Mouse (Mus musculus) midbrain, embryonic 13.5 days (tissue): Measurements from ENCODE around the gene Ccdc126. TPM values are rescaled to one million over a fixed set of nuclear protein-coding genes. Genes with fewer than 3 reads are reported as not detected.

ENCODE experiments used
- ATAC-seq: fragments of 200-750 bp; cut with Nextera tagmentation; 2 replicates; pipeline ENCODE4 v1.8.0; 2017; ENCODE audit warnings: mild to moderate bottlenecking, moderate TSS enrichment, moderate library complexity
- H3K27ac ChIP-seq: fragments of 300-500 bp; sonication (generic); 2 replicates; pipeline ENCODE4 v1.5.1; 2015; ENCODE audit warnings: inconsistent platforms, mild to moderate bottlenecking, moderate library complexity
- H3K27me3 ChIP-seq: fragments of 300-500 bp; sonication (generic); 2 replicates; pipeline ENCODE4 v1.6.1; 2015; ENCODE audit warnings: mild to moderate bottlenecking, inconsistent platforms
- H3K36me3 ChIP-seq: fragments of 300-500 bp; sonication (generic); 2 replicates; pipeline ENCODE4 v1.6.1; 2015; ENCODE audit warnings: mild to moderate bottlenecking, inconsistent platforms
- H3K4me1 ChIP-seq: fragments of 300-500 bp; sonication (generic); replicated peaks from 2 replicates; pipeline ENCODE4 v1.6.1; 2015; ENCODE audit warnings: inconsistent platforms
- H3K4me2 ChIP-seq: fragments of 300-500 bp; sonication (generic); replicated peaks from 2 replicates; pipeline ENCODE4 v1.6.1; 2015; ENCODE audit warnings: moderate library complexity, mild to moderate bottlenecking, inconsistent platforms
- H3K4me3 ChIP-seq: fragments of 300-500 bp; sonication (generic); replicated peaks from 2 replicates; pipeline ENCODE4 v1.5.1; 2015; ENCODE audit warnings: mild to moderate bottlenecking, inconsistent platforms
- H3K9ac ChIP-seq: fragments of 300-500 bp; sonication (generic); replicated peaks from 2 replicates; pipeline ENCODE4 v1.6.1; 2015; ENCODE audit warnings: mild to moderate bottlenecking, inconsistent platforms
- H3K9me3 ChIP-seq: fragments of 300-500 bp; sonication (generic); 2 replicates; pipeline ENCODE4 v1.6.1; 2016; ENCODE audit warnings: mild to moderate bottlenecking, inconsistent platforms
- WGBS: fragments of 180-500 bp; shearing (Covaris S2); methylation state at CpG from one replicate; pipeline ENCODE4 v1.1.7; 2015; 5-methylcytosine and 5-hydroxymethylcytosine counted together
- polyA plus RNA-seq: library from polyadenylated mRNA; unstranded; fragments of >200 nt; fragmentation: Nextera tagmentation; extraction: Ambion mirVana; gene quantifications from 2 replicates; pipeline ENCODE4 v1.2.1, GENCODE M21; 2015

Ccdc126 gene
- polyA plus RNA-seq, 1 experiment from 2014 or later: 7.3 TPM

GRCm38 (mm10) chr6:49321341-49321740, 2.3 kb downstream of the Ccdc126 start:
- no peak overlapping the region for H3K4me2 ChIP-seq

GRCm38 (mm10) chr6:49322056-49322455, 3.0 kb downstream of the Ccdc126 start:
- Histone ChIP-seq H3K27ac (no peak overlapping the region), H3K4me1 (peaks cover 10% of the 10 kb centered on the region), H3K4me2 (no peak overlapping the region), H3K27me3 (no peaks in the 10 kb centered on the region), H3K36me3 (no peaks in the 10 kb centered on the region), H3K9ac (no peak overlapping the region), H3K9me3 (no peaks in the 10 kb centered on the region), H3K4me3 (no peak overlapping the region)
- no peak for ATAC-seq

More at GRCm38 (mm10) chr6:49321341-49321740, 2.3 kb downstream of the Ccdc126 start:
- Histone ChIP-seq H3K9ac (no peak overlapping the region; the same call in 1 of the 2 replicates), H3K27ac (no peak overlapping the region), H3K36me3 (no peaks in the 10 kb centered on the region), H3K4me3 (no peak overlapping the region), H3K9me3 (no peaks in the 10 kb centered on the region), H3K27me3 (no peaks in the 10 kb centered on the region), H3K4me1 (peaks cover 10% of the 10 kb centered on the region)
- 85% methylated on average over 3 of the region's 3 CpGs for WGBS
- no peak for ATAC-seq

DNA sequence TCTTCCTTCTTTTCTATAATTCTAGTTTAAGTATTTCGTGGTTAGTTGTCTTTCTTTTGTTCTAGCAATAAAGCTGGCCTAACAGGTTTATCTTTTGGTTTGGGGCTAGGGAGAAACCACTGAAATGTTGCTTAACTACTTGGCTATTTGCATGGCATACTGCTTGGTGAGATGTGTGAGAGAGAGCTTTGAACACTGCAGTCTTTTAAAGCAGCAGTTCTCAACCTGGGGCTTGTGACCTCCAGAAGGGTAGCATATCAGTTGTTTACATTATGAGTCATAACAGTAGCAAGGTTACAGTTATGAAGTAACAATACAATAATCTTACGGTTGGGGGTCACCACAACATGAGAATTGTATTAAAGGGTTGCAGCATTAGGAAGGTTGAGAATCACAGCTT, 3.9 kb downstream of the Ccdc126 start:
- ATAC-seq: no peak
- 63% methylated on average over 2 of the region's 2 CpGs for WGBS
- Histone ChIP-seq H3K27me3 (no peaks in the 10 kb centered on the region), H3K9ac (no peak overlapping the region), H3K27ac (no peak overlapping the region), H3K9me3 (no peaks in the 10 kb centered on the region), H3K36me3 (no peaks in the 10 kb centered on the region), H3K4me2 (no peak overlapping the region), H3K4me3 (no peak overlapping the region), H3K4me1 (peaks cover 10% of the 10 kb centered on the region)

GRCm38 (mm10) chr6:49324528-49324927, 5.5 kb downstream of the Ccdc126 start:
- Histone ChIP-seq H3K4me1 (peaks cover 10% of the 10 kb centered on the region), H3K4me3 (no peak overlapping the region), H3K27me3 (no peaks in the 10 kb centered on the region), H3K9ac (no peak overlapping the region), H3K4me2 (no peak overlapping the region), H3K27ac (no peak overlapping the region), H3K36me3 (no peaks in the 10 kb centered on the region), H3K9me3 (no peaks in the 10 kb centered on the region)
- peak; percentile 41; the same call in 1 of the 2 replicates for ATAC-seq
- 43% methylated on average over 2 of the region's 2 CpGs for WGBS

DNA sequence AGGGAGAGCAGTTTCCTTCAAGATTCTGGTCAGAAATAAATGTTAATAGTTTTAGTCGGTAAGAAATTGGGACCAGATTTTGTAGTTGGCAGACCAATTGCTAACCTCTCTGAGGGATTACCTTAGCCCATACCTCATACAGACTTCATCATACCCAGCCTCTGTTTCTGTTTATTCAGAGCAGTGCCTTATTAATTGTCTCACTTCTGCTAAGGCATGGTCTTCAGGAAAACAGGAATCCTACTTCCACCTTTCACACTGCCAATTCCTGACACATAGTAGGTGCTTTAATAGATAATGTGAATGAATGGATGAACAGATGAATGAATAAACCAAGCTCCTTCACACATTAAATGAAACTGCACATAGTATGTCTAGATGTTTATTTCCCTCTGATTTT, 6.2 kb downstream of the Ccdc126 start:
- Histone ChIP-seq H3K9ac (no peak overlapping the region), H3K27me3 (no peaks in the 10 kb centered on the region), H3K9me3 (no peaks in the 10 kb centered on the region), H3K4me3 (no peak overlapping the region), H3K36me3 (no peaks in the 10 kb centered on the region), H3K4me2 (no peak overlapping the region), H3K4me1 (peaks cover 3% of the 10 kb centered on the region), H3K27ac (no peak overlapping the region)
- ATAC-seq: no peak
- 100% methylated on average over 1 of the region's 1 CpGs for WGBS

DNA sequence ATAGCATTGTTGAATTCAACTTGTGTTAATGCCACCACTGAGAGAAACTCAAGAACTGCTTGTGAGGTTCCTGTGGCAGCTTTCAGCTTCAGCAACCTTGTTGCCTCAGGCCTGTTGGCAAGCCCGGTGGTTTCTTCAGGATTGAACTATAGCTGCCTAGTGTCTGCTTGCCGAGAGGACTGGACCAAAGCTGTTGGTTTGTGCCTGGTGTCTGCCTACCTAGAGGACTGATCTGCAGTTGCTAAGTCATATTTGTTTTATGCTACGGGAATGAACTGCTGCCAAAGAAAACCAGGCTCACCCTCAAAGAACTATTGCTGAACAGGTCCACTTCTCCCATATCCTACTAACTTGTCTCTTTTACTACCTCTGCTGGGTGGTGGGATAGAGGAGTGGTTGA, 7.8 kb downstream of the Ccdc126 start:
- no peak for ATAC-seq
- WGBS: 86% methylated on average over 3 of the region's 3 CpGs
- H3K27ac ChIP-seq: no peak overlapping the region

GRCm38 (mm10) chr6:49331369-49332059, 12.4 kb downstream of the Ccdc126 start:
- peaks cover 7% of the 10 kb centered on the region; the same call in 1 of the 2 replicates for H3K4me1 ChIP-seq
- no peaks in the 10 kb centered on the region for H3K27me3 ChIP-seq
- no peak overlapping the region for H3K4me3 ChIP-seq
- H3K36me3 ChIP-seq: peaks cover 5% of the 10 kb centered on the region; the same call in 1 of the 2 replicates
- no peak overlapping the region for H3K4me2 ChIP-seq
- no peak overlapping the region for H3K27ac ChIP-seq
- ATAC-seq: no peak
- no peaks in the 10 kb centered on the region for H3K9me3 ChIP-seq
- no peak overlapping the region for H3K9ac ChIP-seq
- WGBS: 70% methylated on average over 5 of the region's 5 CpGs

More for the DNA sequence above, 7.8 kb downstream of the Ccdc126 start:
- no peak overlapping the region for H3K4me3 ChIP-seq
- no peak overlapping the region for H3K4me2 ChIP-seq
- H3K9me3 ChIP-seq: no peaks in the 10 kb centered on the region
- no peak overlapping the region for H3K9ac ChIP-seq
- no peaks in the 10 kb centered on the region for H3K36me3 ChIP-seq
- H3K27me3 ChIP-seq: no peaks in the 10 kb centered on the region
- H3K4me1 ChIP-seq: 0 out of 2 replicates have a peak, but pooled peaks cover 7% of the 10 kb centered on the region

GRCm38 (mm10) chr6:49332060-49332370, 12.9 kb downstream of the Ccdc126 start:
- H3K27me3 ChIP-seq: no peaks in the 10 kb centered on the region
- H3K4me1 ChIP-seq: peaks cover 7% of the 10 kb centered on the region; the same call in 1 of the 2 replicates
- ATAC-seq: no peak
- no peaks in the 10 kb centered on the region for H3K9me3 ChIP-seq
- H3K36me3 ChIP-seq: peaks cover 5% of the 10 kb centered on the region; the same call in 1 of the 2 replicates
- 0 out of 2 replicates have a peak overlapping the region, but pooled peaks have one; percentile 20 for H3K4me2 ChIP-seq
- H3K9ac ChIP-seq: no peak overlapping the region
- H3K4me3 ChIP-seq: no peak overlapping the region
- 65% methylated on average over 13 of the region's 13 CpGs for WGBS
- H3K27ac ChIP-seq: no peak overlapping the region

DNA sequence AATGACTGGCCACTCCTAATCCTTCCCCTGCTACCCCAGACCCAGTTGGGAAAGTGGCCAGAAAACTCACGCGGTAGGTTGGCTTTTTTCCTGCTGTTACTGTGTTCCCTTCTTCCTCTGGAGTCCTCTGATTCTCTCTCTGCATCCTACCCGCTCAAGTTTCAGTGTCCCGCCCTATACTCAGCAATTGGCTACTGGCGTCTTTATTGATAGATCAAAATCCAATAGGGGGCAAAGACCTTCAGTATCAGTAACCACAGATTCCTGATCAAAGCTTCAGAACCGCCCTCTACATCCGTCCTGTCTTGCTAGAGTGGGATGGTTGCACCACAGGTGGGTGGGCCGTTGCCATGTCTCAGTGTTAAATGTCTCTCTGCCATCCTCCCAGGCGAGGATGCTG, 19.5 kb downstream of the Ccdc126 start:
- H3K9me3 ChIP-seq: no peaks in the 10 kb centered on the region
- no peak overlapping the region for H3K4me3 ChIP-seq
- H3K9ac ChIP-seq: no peak overlapping the region
- H3K36me3 ChIP-seq: peaks cover 5% of the 10 kb centered on the region; the same call in 1 of the 2 replicates
- ATAC-seq: no peak
- no peaks in the 10 kb centered on the region for H3K4me1 ChIP-seq
- no peak overlapping the region for H3K27ac ChIP-seq
- no peak overlapping the region for H3K4me2 ChIP-seq
- H3K27me3 ChIP-seq: no peaks in the 10 kb centered on the region
- 14% methylated on average over 9 of the region's 9 CpGs for WGBS

GRCm38 (mm10) chr6:49339145-49339544, 20.1 kb downstream of the Ccdc126 start:
- Histone ChIP-seq H3K4me3 (no peak overlapping the region), H3K27me3 (no peaks in the 10 kb centered on the region), H3K27ac (no peak overlapping the region), H3K36me3 (peaks cover 5% of the 10 kb centered on the region; the same call in 1 of the 2 replicates), H3K9me3 (no peaks in the 10 kb centered on the region), H3K9ac (no peak overlapping the region), H3K4me1 (no peaks in the 10 kb centered on the region), H3K4me2 (no peak overlapping the region)
- WGBS: 38% methylated on average over 6 of the region's 6 CpGs
- ATAC-seq: no peak

DNA sequence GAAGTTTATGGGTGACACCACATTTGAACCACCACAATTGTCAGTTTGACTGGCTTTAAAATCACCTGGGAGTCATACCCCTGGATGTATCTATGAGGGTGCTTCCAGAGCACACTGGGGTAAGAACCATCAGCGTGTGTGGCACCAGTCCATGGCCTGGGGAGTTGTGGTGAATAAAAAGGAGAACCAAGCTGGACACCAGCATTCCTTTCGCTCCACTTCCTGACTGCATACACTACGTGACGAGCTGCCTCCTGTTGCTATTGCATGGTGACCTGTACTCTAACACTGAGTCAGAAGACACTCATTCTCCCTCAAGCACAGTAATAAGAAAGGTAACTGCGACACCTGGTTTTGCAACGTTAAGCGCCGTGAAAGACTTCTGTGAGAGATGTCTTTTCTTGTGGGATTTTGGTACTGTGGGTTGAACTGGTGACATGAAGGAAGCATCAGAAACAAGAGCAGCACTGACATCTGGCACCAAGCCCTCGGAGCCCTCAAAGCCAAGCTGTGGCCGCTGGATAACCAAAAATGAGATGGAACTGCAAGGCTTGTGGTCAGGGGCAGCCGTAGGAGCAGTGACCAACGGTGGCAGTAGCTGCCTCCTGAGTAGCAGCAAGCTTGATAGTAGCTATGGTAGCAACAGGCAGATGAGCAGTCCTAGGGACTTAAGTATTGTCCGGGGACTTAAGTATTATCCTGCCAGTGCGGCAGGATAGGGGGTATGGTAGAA, 24.8 kb downstream of the Ccdc126 start:
- WGBS: 80% methylated on average over 14 of the region's 14 CpGs

DNA sequence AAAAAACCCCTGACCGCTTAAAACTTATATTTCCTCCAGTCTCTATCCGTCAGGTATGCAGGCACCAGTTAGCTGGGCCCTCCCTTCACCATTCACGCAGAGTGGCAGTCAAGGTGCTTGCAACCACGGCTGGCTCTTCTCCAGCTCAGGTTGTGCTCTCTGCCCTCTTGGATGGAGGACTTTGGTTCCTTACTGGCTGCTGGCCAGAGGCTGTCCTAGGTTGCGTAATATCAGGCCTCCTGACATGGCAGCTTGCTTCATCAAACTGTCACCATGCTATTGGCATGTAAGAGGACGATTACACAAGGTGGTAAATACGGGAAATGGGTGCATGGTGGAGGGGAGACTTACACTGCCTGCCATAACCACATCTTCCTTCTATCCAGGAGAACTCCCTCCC, 30.8 kb downstream of the Ccdc126 start:
- Histone ChIP-seq H3K4me2 (no peak overlapping the region), H3K27me3 (no peaks in the 10 kb centered on the region), H3K4me1 (no peaks in the 10 kb centered on the region), H3K9ac (no peak overlapping the region), H3K4me3 (no peak overlapping the region), H3K27ac (no peak overlapping the region), H3K36me3 (no peaks in the 10 kb centered on the region), H3K9me3 (no peaks in the 10 kb centered on the region)
- no peak for ATAC-seq
- 94% methylated on average over 7 of the region's 7 CpGs for WGBS

More for the DNA sequence above, 24.8 kb downstream of the Ccdc126 start:
- Histone ChIP-seq H3K9me3 (no peaks in the 10 kb centered on the region), H3K4me3 (no peak overlapping the region), H3K27ac (no peak overlapping the region), H3K9ac (no peak overlapping the region), H3K36me3 (no peaks in the 10 kb centered on the region), H3K27me3 (no peaks in the 10 kb centered on the region), H3K4me1 (no peaks in the 10 kb centered on the region), H3K4me2 (no peak overlapping the region)
- no peak for ATAC-seq
